Mouse (Mus musculus): ENCODE results near the gene Gpatch2. TPM values are rescaled to one million over a fixed set of nuclear protein-coding genes. Genes with fewer than 3 reads are reported as not detected.
A peak's percentile ranks its signal among the peaks of the same experiment; 100 is the strongest.

Gpatch2 gene
- polyA plus RNA-seq, 1 experiment from 2014 or later, result 11.2 TPM

DNA sequence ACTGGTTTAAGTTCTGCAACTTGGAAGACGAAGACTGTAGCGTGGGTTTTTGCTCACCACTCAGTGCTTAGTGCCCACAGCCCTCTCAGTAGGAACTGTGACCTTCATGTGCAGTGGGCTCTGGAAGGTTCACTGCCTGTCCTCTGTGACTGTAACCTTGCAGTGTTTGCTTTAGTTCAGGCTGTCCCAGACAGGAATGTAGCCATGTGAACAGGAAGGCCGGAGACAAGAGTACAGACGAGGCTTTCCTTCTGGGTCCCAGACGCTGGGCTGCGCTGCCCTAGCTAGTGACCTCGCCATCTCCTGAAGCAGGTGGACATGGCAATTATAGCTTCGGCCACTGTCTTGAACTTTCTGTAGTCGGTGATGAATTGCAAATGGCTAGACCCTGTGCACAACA, 62.0 kb downstream of the Gpatch2 start:
- no peak for ATAC-seq (replicated peaks; ENCODE audit: extremely low read depth, insufficient read depth, low FRiP score)
- H3K27ac ChIP-seq (ENCODE audit: low read length), result no peak overlapping the region
- no peak overlapping the region for H3K9ac ChIP-seq (ENCODE audit: low read length)
- no peaks in the 10 kb centered on the region for H3K27me3 ChIP-seq (ENCODE audit: control insufficient read depth, insufficient read depth, low read length)
- H3K9me3 ChIP-seq (replicated peaks; ENCODE audit: control insufficient read depth, low read length), result no peaks in the 10 kb centered on the region
- no peaks in the 10 kb centered on the region; the same call in 1 of the 2 replicates for H3K4me1 ChIP-seq (ENCODE audit: control insufficient read depth, insufficient read depth, low read length)
- WGBS, result 75% methylated on average over 9 of the region's 9 CpGs
- no peak overlapping the region for H3K4me2 ChIP-seq (ENCODE audit: low read depth, low read length)
- H3K4me3 ChIP-seq (ENCODE audit: low read length), result no peak overlapping the region
- H3K36me3 ChIP-seq (ENCODE audit: control insufficient read depth, insufficient read depth), result no peaks in the 10 kb centered on the region

DNA sequence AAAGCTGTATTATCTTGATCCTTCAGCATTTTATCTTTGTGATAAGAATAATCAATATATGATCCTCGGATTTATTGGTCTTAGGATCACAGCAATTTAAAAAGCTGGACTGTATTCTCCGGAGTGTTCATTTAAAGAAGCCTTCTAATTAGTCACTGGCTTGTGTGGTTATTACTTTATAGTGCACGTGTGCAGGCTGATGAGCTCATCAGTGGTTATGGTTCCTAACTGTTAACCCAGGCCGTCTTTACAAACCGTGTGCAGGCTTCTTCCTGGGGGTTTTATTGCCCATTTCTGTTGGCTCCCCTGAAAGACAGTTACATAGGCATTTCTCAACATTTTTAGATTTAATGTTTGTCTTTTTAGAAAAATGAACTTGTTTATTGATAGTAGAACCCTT, 63.2 kb downstream of the Gpatch2 start:
- H3K4me3 ChIP-seq (ENCODE audit: low read length), result no peak overlapping the region
- no peak overlapping the region for H3K9ac ChIP-seq (ENCODE audit: low read length)
- H3K9me3 ChIP-seq (replicated peaks; ENCODE audit: control insufficient read depth, low read length), result no peaks in the 10 kb centered on the region
- no peaks in the 10 kb centered on the region for H3K36me3 ChIP-seq (ENCODE audit: control insufficient read depth, insufficient read depth)
- H3K27me3 ChIP-seq (ENCODE audit: control insufficient read depth, insufficient read depth, low read length), result no peaks in the 10 kb centered on the region
- 86% methylated on average over 5 of the region's 5 CpGs for WGBS
- no peak for ATAC-seq (replicated peaks; ENCODE audit: extremely low read depth, insufficient read depth, low FRiP score)
- H3K4me1 ChIP-seq (ENCODE audit: control insufficient read depth, insufficient read depth, low read length), result peaks cover 10% of the 10 kb centered on the region
- H3K4me2 ChIP-seq (ENCODE audit: low read depth, low read length), result no peak overlapping the region
- no peak overlapping the region for H3K27ac ChIP-seq (ENCODE audit: low read length)

DNA sequence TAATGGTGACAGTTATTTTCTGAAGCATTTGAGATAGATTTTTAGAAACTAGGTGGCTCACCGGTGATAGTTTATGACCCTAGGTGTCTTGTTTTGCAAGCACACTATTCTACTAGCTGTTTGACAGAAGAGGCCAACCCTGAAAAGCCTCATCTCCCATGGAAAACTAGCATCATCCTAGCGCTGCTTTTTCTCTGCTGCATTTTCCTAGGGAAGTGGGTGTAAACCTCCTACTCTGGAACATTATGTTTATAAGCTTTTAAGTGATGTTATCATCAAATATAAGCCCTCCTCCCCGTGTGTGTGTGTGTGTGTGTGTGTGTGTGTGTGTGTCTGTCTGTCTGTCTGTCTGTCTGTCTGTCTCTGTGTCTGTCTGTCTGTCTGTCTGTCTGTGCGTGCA, 64.5 kb downstream of the Gpatch2 start:
- no peak for ATAC-seq (replicated peaks; ENCODE audit: extremely low read depth, insufficient read depth, low FRiP score)
- Histone ChIP-seq H3K27me3 (ENCODE audit: control insufficient read depth, insufficient read depth, low read length) (no peaks in the 10 kb centered on the region), H3K4me1 (ENCODE audit: control insufficient read depth, insufficient read depth, low read length) (peaks cover 10% of the 10 kb centered on the region), H3K4me2 (ENCODE audit: low read depth, low read length) (no peak overlapping the region), H3K36me3 (ENCODE audit: control insufficient read depth, insufficient read depth) (0 out of 2 replicates have a peak, but pooled peaks cover 3% of the 10 kb centered on the region), H3K27ac (ENCODE audit: low read length) (no peak overlapping the region), H3K9me3 (replicated peaks; ENCODE audit: control insufficient read depth, low read length) (no peaks in the 10 kb centered on the region), H3K9ac (ENCODE audit: low read length) (no peak overlapping the region), H3K4me3 (ENCODE audit: low read length) (no peak overlapping the region)
- 78% methylated on average over 4 of the region's 4 CpGs for WGBS

DNA sequence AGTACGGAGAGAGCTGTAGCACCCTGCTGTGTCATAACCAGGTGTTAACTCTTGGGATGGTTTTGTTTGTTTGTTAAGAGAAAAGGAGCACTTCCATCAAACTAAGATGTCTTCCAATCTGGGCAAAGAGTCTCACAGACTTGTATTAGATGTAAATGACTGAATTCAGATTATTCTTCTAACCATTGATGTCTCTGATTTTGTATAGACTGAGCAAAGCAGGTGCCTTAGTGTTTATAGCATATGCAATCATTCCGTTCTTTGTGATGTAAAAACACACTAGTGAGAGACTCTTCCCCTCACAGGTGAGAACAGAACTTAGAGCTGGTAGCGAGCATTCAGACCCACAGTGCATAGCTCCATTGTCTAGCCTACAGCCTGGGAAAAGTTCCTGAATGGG, 67.0 kb downstream of the Gpatch2 start:
- Histone ChIP-seq H3K36me3 (ENCODE audit: control insufficient read depth, insufficient read depth) (0 out of 2 replicates have a peak, but pooled peaks cover 3% of the 10 kb centered on the region), H3K9ac (ENCODE audit: low read length) (no peak overlapping the region), H3K27me3 (ENCODE audit: control insufficient read depth, insufficient read depth, low read length) (no peaks in the 10 kb centered on the region), H3K4me3 (ENCODE audit: low read length) (no peak overlapping the region), H3K27ac (ENCODE audit: low read length) (no peak overlapping the region), H3K9me3 (replicated peaks; ENCODE audit: control insufficient read depth, low read length) (no peaks in the 10 kb centered on the region), H3K4me2 (ENCODE audit: low read depth, low read length) (no peak overlapping the region), H3K4me1 (ENCODE audit: control insufficient read depth, insufficient read depth, low read length) (peaks cover 10% of the 10 kb centered on the region)
- 78% methylated on average over 3 of the region's 3 CpGs for WGBS
- ATAC-seq (replicated peaks; ENCODE audit: extremely low read depth, insufficient read depth, low FRiP score), result no peak

DNA sequence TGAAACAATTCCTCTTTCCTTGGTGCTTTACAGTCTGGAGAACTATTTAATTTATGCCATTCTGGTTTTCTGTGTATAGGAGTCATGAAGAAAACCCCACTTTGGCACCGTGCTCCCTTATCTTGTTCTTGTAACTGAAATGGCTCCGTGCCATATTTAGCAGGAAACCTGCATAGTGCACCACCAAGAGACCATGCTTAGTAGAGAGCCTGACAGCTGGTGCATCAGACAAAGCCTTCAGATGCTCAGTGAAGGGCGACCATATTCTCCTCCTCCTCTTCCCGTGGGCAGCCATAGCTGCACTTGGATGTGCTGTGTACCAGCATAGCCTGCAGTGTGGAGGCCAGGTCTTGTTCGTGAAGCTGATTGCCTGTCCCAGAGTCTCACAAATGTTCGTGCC, 67.5 kb downstream of the Gpatch2 start:
- Histone ChIP-seq H3K9me3 (replicated peaks; ENCODE audit: control insufficient read depth, low read length) (no peaks in the 10 kb centered on the region), H3K27me3 (ENCODE audit: control insufficient read depth, insufficient read depth, low read length) (no peaks in the 10 kb centered on the region), H3K4me3 (ENCODE audit: low read length) (no peak overlapping the region), H3K9ac (ENCODE audit: low read length) (no peak overlapping the region), H3K27ac (ENCODE audit: low read length) (no peak overlapping the region), H3K4me2 (ENCODE audit: low read depth, low read length) (no peak overlapping the region), H3K4me1 (ENCODE audit: control insufficient read depth, insufficient read depth, low read length) (peaks cover 10% of the 10 kb centered on the region), H3K36me3 (ENCODE audit: control insufficient read depth, insufficient read depth) (0 out of 2 replicates have a peak, but pooled peaks cover 3% of the 10 kb centered on the region)
- ATAC-seq (replicated peaks; ENCODE audit: extremely low read depth, insufficient read depth, low FRiP score), result peak; percentile 85
- WGBS, result 34% methylated on average over 6 of the region's 6 CpGs

DNA sequence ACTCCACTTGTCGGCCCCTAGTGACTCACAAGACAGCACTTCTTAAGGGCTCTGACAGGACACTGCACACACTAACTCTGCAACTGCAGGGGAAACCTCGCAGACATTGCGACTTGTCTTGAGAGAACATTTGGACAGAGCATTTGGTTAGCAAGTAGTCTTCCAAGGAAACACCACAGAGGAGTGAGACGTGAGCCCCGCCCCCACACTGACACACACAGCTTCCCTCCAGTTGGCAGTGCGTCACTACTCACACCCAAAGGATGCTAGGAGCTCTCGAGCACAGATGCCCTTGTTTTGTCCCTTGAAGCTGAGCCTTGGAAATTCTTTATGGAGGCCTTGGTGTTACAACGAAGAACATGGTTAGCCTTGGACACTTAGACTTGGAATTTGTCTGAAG, 70.4 kb downstream of the Gpatch2 start:
- 67% methylated on average over 8 of the region's 8 CpGs for WGBS
- Histone ChIP-seq H3K4me2 (ENCODE audit: low read depth, low read length) (no peak overlapping the region), H3K4me1 (ENCODE audit: control insufficient read depth, insufficient read depth, low read length) (peaks cover 10% of the 10 kb centered on the region), H3K36me3 (ENCODE audit: control insufficient read depth, insufficient read depth) (0 out of 2 replicates have a peak, but pooled peaks cover 3% of the 10 kb centered on the region), H3K9ac (ENCODE audit: low read length) (no peak overlapping the region), H3K27ac (ENCODE audit: low read length) (no peak overlapping the region), H3K27me3 (ENCODE audit: control insufficient read depth, insufficient read depth, low read length) (no peaks in the 10 kb centered on the region), H3K4me3 (ENCODE audit: low read length) (no peak overlapping the region), H3K9me3 (replicated peaks; ENCODE audit: control insufficient read depth, low read length) (no peaks in the 10 kb centered on the region)
- no peak for ATAC-seq (replicated peaks; ENCODE audit: extremely low read depth, insufficient read depth, low FRiP score)

DNA sequence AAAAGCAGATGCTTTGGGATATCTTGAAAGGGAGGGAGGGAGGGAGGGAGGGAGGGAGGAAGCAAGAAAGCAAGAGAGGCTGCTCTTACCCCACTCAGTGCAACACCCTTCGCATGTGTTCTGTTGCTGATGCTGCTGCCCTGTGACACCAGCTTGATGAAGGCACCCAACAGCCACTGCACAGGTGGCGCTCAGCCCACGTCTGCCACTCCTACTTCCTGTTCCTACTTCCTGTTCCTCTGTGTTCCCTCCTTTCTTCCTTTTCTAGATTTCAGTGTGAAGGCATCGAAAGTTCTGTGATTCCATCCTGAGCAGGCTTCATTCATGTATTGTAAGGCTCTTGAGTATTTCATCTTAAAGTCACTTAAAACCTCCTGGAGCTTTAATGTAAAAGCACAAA, 71.1 kb downstream of the Gpatch2 start:
- no peaks in the 10 kb centered on the region for H3K27me3 ChIP-seq (ENCODE audit: control insufficient read depth, insufficient read depth, low read length)
- no peak for ATAC-seq (replicated peaks; ENCODE audit: extremely low read depth, insufficient read depth, low FRiP score)
- WGBS, result 87% methylated on average over 4 of the region's 4 CpGs

DNA sequence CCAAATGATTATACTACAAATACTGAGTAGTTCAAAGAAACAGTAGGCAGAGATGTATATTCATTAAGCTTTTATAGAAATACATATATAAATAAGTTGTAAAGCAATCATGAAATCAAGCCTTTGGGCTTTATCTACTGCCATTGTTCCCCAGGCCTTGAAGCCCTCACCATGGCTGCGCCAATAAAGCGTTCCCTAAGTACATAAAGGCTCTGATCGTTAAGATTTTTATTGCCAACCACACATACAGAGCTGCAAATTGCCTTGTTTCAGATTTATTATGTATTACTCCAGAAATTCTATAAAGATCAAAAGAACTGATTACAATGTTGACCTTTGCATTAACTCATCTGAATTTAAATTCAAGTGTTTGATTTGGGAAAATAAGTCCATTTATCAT, 71.6 kb downstream of the Gpatch2 start:
- Histone ChIP-seq H3K27ac (ENCODE audit: low read length) (no peak overlapping the region), H3K27me3 (ENCODE audit: control insufficient read depth, insufficient read depth, low read length) (no peaks in the 10 kb centered on the region), H3K4me1 (ENCODE audit: control insufficient read depth, insufficient read depth, low read length) (peaks cover 10% of the 10 kb centered on the region), H3K9me3 (replicated peaks; ENCODE audit: control insufficient read depth, low read length) (no peaks in the 10 kb centered on the region), H3K36me3 (ENCODE audit: control insufficient read depth, insufficient read depth) (0 out of 2 replicates have a peak, but pooled peaks cover 3% of the 10 kb centered on the region), H3K9ac (ENCODE audit: low read length) (no peak overlapping the region), H3K4me2 (ENCODE audit: low read depth, low read length) (no peak overlapping the region), H3K4me3 (ENCODE audit: low read length) (no peak overlapping the region)
- no peak for ATAC-seq (replicated peaks; ENCODE audit: extremely low read depth, insufficient read depth, low FRiP score)
- WGBS, result 94% methylated on average over 3 of the region's 3 CpGs

More for the DNA sequence above, 71.1 kb downstream of the Gpatch2 start:
- 0 out of 2 replicates have a peak, but pooled peaks cover 3% of the 10 kb centered on the region for H3K36me3 ChIP-seq (ENCODE audit: control insufficient read depth, insufficient read depth)
- H3K4me1 ChIP-seq (ENCODE audit: control insufficient read depth, insufficient read depth, low read length), result peaks cover 10% of the 10 kb centered on the region
- no peak overlapping the region for H3K4me2 ChIP-seq (ENCODE audit: low read depth, low read length)
- no peak overlapping the region for H3K4me3 ChIP-seq (ENCODE audit: low read length)
- H3K9ac ChIP-seq (ENCODE audit: low read length), result no peak overlapping the region
- no peaks in the 10 kb centered on the region for H3K9me3 ChIP-seq (replicated peaks; ENCODE audit: control insufficient read depth, low read length)
- no peak overlapping the region for H3K27ac ChIP-seq (ENCODE audit: low read length)

DNA sequence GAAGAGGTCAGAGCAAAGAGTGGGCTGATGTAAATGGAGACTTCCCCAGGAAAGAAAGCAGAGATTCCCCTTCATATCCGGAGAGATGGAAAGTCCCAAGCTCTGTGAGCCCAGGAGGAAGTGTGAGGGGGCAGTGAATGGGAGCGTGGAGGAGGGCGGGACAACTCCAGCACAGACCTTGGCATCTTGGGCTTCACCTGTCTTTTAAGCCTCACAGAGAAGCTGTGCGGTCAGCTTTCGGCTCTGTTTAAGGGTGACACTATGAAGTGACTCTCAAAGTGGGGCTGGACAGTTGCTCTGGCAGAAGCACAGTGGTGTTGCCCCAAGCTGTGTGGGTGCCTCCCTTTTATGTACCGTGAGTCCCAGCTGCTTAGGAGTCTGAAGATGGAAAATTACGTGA, 74.9 kb downstream of the Gpatch2 start:
- H3K4me2 ChIP-seq (ENCODE audit: low read depth, low read length), result no peak overlapping the region
- ATAC-seq (replicated peaks; ENCODE audit: extremely low read depth, insufficient read depth, low FRiP score), result no peak
- H3K9me3 ChIP-seq (replicated peaks; ENCODE audit: control insufficient read depth, low read length), result no peaks in the 10 kb centered on the region
- no peak overlapping the region for H3K9ac ChIP-seq (ENCODE audit: low read length)
- no peak overlapping the region for H3K4me3 ChIP-seq (ENCODE audit: low read length)
- H3K36me3 ChIP-seq (ENCODE audit: control insufficient read depth, insufficient read depth), result no peaks in the 10 kb centered on the region
- WGBS, result 80% methylated on average over 7 of the region's 7 CpGs
- no peaks in the 10 kb centered on the region for H3K27me3 ChIP-seq (ENCODE audit: control insufficient read depth, insufficient read depth, low read length)
- H3K27ac ChIP-seq (ENCODE audit: low read length), result no peak overlapping the region
- H3K4me1 ChIP-seq (ENCODE audit: control insufficient read depth, insufficient read depth, low read length), result no peaks in the 10 kb centered on the region

All from heart, embryonic 16.5 days (tissue).